Mouse (Mus musculus) hindlimb bud, embryonic 11.5 days (tissue): ENCODE measurements around the gene B4galt3.
A peak's percentile ranks its signal among the peaks of the same experiment; 100 is the strongest.
"Not testable (repeated sequence)": the region's sequence is repeated elsewhere in the genome, so short reads cannot be mapped to it uniquely, and the experiment has no call there.

ENCODE experiments used
- DNase-seq: peaks from one replicate; pipeline ENCODE4 v3.0.0-alpha.2; 2012; ENCODE audit warnings: low read depth, low spot score; ENCODE audit errors: extremely low spot score

The B4galt3 gene

DNA sequence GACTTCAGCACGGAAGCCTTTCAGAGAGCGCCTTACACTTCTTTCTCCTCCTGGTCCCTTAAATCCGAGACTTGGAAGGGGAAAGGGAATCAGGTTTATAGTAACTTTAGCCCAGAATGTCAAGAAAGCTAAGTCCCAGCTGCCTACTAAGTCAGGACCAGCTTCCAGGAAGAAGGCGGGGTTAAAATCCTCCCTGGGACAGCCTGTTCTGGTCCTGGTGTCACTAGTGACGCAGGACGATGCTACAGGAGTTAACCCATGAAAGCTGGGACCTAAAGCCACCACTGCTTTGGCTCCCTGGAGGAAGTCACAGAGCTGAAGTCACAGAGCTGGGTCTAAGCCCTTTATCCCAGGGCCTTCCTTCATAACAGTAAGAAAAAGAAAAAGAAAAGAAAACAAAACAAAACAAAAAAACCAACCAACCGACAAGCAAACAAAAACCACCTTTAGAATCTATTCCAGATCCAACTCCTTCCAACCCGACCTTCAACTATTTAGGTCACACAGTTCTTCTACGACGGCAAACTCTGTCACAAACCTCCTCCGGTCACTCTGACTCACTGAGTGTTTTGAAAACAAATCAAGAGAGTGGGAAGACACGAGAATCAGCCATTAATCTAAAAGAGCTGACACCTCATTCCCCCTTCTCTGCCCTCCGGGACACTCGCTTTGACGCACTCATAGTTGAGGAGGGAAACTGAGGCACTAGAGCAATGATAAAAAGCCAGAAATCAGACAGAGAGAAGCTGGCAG lies 30.0 kb upstream of the B4galt3 start:
- DNase-seq = no peak

DNA sequence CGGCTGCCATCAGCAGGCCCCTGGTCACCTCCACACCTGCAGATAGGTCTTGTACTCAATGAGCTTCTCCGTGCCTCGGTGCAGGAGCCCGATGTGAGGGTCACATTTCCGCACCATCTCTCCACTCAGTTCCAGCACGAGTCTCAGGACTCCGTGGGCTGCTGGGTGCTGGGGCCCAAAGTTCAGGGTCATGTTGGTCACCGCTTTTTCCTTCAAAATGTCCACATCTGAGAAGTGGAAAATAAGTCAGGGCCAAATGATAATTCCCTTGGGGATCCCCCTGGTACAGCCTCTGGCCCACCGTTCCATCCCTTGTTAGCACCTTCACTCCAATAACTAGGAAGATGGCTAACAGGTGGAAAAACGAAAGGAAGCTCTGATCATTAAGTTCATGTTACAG lies 29.2 kb upstream of the B4galt3 start:
- DNase-seq = no peak

DNA sequence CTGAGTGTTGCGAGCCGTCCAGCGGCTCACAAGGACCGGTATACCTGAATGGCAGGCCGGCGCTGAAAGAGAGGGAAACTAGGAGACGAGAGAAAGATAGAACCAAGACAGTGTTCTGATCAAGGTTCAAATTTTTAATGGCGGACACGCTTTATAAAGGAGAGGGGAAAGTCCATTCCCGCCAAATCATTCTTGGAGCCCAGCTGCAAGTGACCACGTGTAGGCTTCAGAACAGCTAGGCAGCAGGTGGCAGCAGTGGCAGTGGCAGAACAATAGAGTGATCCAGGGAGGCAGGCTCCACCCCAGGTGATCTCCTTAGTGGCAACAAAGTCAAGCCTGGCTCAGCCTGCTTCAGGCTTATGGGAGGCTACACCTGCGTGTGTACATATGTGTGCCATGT lies 28.2 kb upstream of the B4galt3 start:
- not testable (repeated sequence) for DNase-seq

DNA sequence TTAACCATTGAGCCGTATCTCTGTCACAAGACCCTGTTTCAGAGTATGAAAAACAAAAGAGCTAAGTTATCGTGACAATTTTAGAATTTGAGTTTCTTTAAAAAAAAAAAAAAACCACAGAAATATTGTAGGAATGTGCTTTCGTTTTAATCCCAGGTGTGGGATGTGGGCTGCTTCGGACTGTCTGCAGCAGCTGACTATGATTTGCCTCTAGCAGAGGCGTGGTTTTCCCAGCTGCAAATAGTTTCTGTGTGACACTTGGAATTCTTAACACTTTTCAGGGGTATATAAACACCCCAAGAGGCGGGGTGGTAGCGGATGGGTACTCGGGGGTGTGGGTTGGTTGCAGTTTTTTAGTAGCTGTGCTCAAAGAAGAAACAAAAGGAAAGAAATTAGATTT lies 24.8 kb upstream of the B4galt3 start:
- DNase-seq = no peak

DNA sequence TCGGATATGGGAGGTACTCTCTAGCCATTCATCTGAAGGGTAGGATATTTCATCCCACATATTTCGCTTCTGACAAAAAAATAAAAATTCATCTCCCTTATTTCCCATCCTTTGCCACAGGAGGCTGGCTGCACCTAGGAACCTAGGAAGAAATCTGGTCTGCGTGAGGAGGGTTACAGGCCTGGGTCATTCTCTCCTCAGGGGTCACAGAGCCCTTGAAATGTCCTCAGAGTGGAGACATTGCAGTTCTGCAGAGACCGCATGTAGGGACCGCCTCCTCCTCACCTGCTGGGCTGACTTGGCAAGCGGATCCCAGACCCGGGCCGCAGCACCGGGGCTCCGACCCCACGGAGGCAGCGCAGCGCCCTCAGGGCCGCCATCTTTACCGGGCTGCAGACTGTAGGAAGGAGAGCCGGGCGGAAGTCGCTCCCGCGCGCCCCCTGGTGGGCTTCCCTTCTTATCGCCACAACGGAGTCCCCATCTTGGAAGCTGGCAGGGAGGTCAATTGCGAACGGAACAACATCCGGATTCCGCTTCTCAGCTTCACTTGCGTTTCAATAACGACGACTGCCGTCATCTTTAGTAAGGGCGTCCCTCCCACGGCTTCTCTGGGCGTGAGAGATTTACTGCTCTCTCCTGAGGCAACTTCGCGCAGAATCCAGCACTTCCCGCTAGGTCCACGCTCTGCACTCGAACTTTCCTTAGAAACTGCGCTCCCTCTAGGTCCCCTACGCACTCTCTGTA lies 23.2 kb upstream of the B4galt3 start:
- peak; percentile 92 for DNase-seq

DNA sequence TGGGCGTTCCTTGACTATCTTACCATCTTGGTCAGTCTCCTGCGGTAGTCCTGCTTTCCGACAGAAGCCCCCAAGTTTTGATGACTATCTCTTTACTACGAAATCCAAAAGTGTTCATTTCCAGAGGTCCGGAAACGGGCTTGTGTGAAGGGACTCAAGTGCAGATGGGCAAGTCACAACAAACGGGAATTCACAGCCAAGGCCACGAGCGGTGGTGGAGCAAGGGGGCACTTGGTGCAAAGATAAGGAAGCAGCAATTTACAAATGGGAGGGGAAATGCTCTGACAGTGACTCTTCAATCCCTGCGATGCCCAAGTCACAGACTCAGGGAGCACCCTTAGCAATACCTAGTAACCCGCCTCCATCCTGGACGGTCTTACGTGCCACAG lies 22.7 kb upstream of the B4galt3 start:
- DNase-seq = no peak

GRCm38 (mm10) chr1:171247916-171248315 lies 22.2 kb upstream of the B4galt3 start:
- DNase-seq = no peak

GRCm38 (mm10) chr1:171248386-171249226 lies 21.5 kb upstream of the B4galt3 start:
- DNase-seq = no peak

- DNase-seq = no peak
Observed at GRCm38 (mm10) chr1:171249913-171250600, 20.1 kb upstream of the B4galt3 start, which contains the start of gene Adamts4. TSS of gene Adamts4 (plus strand) at chr1:171250421.

- no peak for DNase-seq
Observed at GRCm38 (mm10) chr1:171250680-171251593, 19.2 kb upstream of the B4galt3 start, which contains the start of gene Ndufs2. TSS of gene Ndufs2 (minus strand) at chr1:171251388.

GRCm38 (mm10) chr1:171251594-171252324 lies 18.4 kb upstream of the B4galt3 start:
- no peak for DNase-seq

DNA sequence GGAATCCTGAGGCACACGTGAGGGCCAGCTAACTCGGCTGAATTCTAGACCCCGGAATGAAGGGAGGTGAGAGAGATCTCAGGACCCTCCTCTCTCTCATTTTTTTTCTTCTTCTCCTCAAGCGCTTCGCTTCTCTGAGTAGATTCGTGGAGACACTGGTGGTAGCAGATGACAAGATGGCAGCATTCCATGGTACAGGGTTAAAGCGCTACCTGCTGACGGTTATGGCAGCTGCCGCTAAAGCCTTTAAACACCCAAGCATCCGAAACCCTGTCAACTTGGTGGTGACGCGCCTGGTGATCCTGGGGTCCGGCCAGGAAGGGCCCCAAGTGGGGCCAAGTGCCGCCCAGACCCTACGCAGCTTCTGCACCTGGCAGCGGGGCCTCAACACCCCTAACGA lies 17.7 kb upstream of the B4galt3 start:
- DNase-seq = no peak

DNA sequence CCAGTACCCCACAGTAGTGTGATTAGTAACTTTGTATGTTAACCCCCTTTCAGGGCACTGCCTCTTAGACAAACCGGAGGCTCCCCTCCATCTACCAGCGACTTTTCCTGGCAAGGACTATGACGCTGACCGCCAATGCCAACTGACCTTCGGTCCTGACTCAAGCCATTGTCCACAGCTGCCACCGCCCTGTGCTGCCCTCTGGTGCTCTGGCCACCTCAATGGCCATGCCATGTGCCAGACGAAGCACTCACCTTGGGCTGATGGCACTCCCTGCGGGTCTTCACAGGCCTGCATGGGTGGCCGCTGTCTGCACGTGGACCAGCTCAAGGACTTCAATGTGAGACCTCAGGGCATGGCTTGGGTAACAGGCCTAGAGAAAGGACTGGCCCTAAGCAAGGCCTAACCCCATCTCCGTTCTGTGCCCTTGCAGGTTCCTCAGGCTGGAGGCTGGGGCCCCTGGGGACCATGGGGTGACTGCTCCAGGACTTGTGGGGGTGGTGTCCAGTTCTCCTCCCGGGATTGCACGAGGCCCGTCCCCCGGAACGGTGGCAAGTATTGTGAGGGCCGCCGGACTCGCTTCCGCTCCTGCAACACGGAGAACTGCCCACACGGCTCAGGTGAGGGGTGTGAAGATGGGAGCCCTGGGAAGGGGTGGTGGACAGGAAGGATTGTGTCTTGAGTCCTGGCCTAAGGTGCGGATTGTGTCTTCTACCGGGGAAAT lies 13.9 kb upstream of the B4galt3 start:
- DNase-seq = no peak

GRCm38 (mm10) chr1:171256937-171257548 lies 13.1 kb upstream of the B4galt3 start:
- no peak for DNase-seq

- DNase-seq = no peak
Observed at GRCm38 (mm10) chr1:171257781-171258180, 12.3 kb upstream of the B4galt3 start.

DNA sequence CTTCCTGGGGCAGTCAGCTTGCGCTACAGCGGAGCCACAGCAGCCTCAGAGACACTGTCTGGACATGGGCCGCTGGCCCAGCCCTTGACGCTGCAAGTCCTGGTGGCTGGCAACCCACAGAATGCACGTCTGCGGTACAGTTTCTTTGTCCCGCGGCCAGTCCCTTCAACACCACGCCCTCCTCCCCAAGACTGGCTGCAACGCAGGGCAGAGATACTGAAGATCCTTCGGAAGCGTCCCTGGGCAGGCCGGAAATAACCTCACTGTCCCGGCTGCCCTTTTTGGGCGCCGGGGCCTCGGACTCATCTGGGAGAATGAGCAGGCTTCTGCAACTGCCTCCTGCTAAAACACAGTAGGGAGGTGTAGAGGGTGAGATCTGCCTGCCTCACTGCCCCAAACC lies 11.2 kb upstream of the B4galt3 start:
- DNase-seq = no peak

DNA sequence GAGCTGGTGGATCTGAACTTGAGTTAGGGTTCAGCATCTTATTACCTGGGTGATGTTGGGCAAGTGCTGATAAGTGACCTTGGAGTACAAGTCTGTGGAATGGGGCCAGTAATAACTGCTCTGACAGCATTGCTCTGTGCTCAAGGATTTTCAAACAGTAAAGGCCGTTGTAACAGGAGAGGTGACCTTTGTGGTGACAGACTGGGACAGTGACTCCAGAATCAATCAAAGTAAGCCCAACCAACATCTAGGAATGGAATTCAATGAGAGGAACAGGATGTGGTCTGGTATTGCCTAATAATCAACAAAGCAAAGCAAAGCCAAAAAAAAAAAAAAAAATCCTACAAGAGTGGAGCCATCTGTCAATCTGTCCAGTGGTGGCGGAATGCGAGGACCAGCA lies 9.8 kb upstream of the B4galt3 start:
- DNase-seq = no peak

GRCm38 (mm10) chr1:171262594-171263130 lies 7.5 kb upstream of the B4galt3 start:
- DNase-seq = no peak
